Mouse (Mus musculus) intestine, postnatal 0 days (tissue): Measurements from ENCODE around the gene Hist2h2ac. TPM values are rescaled to one million over a fixed set of nuclear protein-coding genes. Genes with fewer than 3 reads are reported as not detected.
A peak's percentile ranks its signal among the peaks of the same experiment; 100 is the strongest.

Experiments used
- ATAC-seq: fragments of 200-750 bp; cut with Nextera tagmentation; 2 replicates; pipeline ENCODE4 v1.8.0; 2017; ENCODE audit warnings: mild to moderate bottlenecking, moderate TSS enrichment, moderate library complexity
- H3K27ac ChIP-seq: fragments of 300-500 bp; sonication (generic); 2 replicates; pipeline ENCODE4 v1.5.1; 2014; ENCODE audit warnings: mild to moderate bottlenecking, low read depth, low read length, moderate library complexity
- H3K27me3 ChIP-seq: fragments of 300-500 bp; sonication (generic); replicated peaks from 2 replicates; pipeline ENCODE4 v1.6.1; 2014; ENCODE audit warnings: low read length, mixed read lengths; ENCODE audit not compliant: control insufficient read depth, insufficient read depth
- H3K36me3 ChIP-seq: fragments of 300-500 bp; sonication (generic); 2 replicates; pipeline ENCODE4 v1.6.1; 2014; ENCODE audit warnings: mild to moderate bottlenecking, moderate library complexity; ENCODE audit not compliant: control insufficient read depth, insufficient read depth
- H3K4me1 ChIP-seq: fragments of 300-500 bp; sonication (generic); replicated peaks from 2 replicates; pipeline ENCODE4 v1.6.1; 2014; ENCODE audit warnings: antibody characterized with exemption, low read length, mixed read lengths; ENCODE audit not compliant: control insufficient read depth, insufficient read depth
- H3K4me2 ChIP-seq: fragments of 300-500 bp; sonication (generic); replicated peaks from 2 replicates; pipeline ENCODE4 v1.6.1; 2014; ENCODE audit warnings: low read depth, mild to moderate bottlenecking, moderate library complexity
- H3K4me3 ChIP-seq: fragments of 300-500 bp; sonication (generic); 2 replicates; pipeline ENCODE4 v1.5.1; 2014; ENCODE audit warnings: low read depth, low read length
- H3K9ac ChIP-seq: fragments of 300-500 bp; sonication (generic); 2 replicates; pipeline ENCODE4 v1.6.1; 2014; ENCODE audit warnings: mild to moderate bottlenecking, low read depth, low read length
- H3K9me3 ChIP-seq: fragments of 300-500 bp; sonication (generic); 2 replicates; pipeline ENCODE4 v1.6.1; 2016; ENCODE audit warnings: mixed run types; ENCODE audit not compliant: control insufficient read depth
- CTCF ChIP-seq: sonication (generic); IDR thresholded peaks from 2 replicates; pipeline ENCODE4 v1.5.1; 2016; ENCODE audit warnings: low read depth, mild to moderate bottlenecking, control low read depth, antibody characterized with exemption, moderate library complexity
- WGBS: fragments of 180-500 bp; shearing (Covaris S2); extraction: QIAGEN DNeasy Blood & Tissue Kit; methylation state at CpG from one replicate; pipeline ENCODE4 v1.1.7; 2014; 5-methylcytosine and 5-hydroxymethylcytosine counted together
- polyA plus RNA-seq: library from polyadenylated mRNA; unstranded; fragments of >200 nt; fragmentation: Nextera tagmentation; extraction: Ambion mirVana; gene quantifications from 2 replicates; pipeline ENCODE4 v1.2.1, GENCODE M21; 2015

Gene Hist2h2ac
- polyA plus RNA-seq, 1 experiment from 2014 or later, result 2.3 TPM

DNA sequence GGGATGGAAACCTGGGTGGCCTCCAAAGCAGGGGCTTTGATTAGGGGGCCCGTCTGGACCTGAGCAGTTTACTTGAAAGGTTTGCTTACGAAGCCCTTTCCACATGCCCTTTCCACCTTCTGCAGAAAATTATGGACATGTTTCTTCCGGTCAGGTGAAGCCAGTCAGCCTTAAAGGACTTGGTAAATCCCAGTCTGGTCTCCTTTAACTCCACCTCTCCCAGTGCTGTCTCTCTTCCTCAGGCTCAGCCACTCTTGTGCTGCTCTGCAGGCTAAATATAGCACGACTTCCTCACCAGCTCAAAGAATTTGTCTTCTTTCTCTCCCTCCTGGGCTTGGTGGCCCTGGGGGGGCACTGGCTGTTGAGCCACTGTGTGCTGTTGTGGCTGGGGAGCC lies 38.3 kb downstream of the Hist2h2ac start:
- Histone ChIP-seq H3K27ac (no peak overlapping the region), H3K4me1 (no peaks in the 10 kb centered on the region), H3K4me2 (0 out of 2 replicates have a peak overlapping the region, but pooled peaks have one; percentile 13), H3K9ac (no peak overlapping the region), H3K4me3 (no peak overlapping the region), H3K36me3 (peaks cover 7% of the 10 kb centered on the region; the same call in 1 of the 2 replicates), H3K27me3 (no peaks in the 10 kb centered on the region), H3K9me3 (no peaks in the 10 kb centered on the region)
- TF ChIP-seq CTCF, result no peak
- ATAC-seq, result no peak
- 36% methylated on average over 4 of the region's 4 CpGs for WGBS

DNA sequence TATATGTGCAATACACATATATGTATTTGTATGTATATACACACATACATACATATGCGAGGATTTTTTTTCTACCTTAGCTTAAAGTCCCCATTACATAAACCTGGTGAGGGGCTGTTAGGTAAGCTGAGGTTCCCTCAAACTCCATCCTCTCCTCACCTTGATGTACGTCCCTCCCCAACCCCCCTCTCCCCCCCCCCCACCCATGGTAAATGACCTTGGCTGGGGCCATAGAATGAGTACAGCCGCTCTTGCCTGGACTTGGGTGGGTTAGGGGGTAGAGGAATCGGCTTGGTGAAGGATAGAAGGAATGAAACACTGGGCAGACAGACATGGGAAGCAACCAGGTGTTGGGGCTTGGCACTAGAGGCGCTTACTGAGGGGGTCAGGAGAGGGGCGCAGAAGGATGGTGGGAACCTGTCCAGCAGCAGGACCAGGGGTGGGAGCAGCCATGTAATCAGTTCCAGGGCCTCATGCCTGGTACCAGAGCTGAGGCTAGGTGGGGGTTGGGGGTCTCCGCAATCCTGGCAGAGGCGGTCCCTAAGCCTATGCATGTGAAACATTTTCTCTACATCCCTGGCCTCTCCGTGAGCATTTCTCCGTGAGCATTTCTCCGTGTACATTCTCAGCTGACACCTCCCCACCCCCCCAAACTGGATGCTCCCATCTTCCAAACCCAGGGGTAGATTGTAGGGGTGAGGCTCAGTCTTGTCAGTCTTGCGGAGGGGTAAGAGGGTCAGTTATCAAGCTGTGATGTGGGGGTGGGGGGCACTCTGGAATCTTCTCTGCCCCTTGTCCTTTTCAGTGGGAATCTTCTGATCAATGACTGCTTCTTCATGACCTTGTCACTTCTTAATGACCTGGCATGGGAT lies 38.9 kb downstream of the Hist2h2ac start:
- H3K4me2 ChIP-seq, result peak overlapping the region; percentile 72
- H3K4me1 ChIP-seq, result no peaks in the 10 kb centered on the region
- WGBS, result 41% methylated on average over 12 of the region's 12 CpGs
- peaks cover 8% of the 10 kb centered on the region; the same call in 1 of the 2 replicates for H3K36me3 ChIP-seq
- TF ChIP-seq CTCF, result no peak
- no peak overlapping the region for H3K27ac ChIP-seq
- ATAC-seq, result no peak
- no peaks in the 10 kb centered on the region for H3K9me3 ChIP-seq
- peak overlapping the region; percentile 39 for H3K4me3 ChIP-seq
- no peaks in the 10 kb centered on the region for H3K27me3 ChIP-seq
- 0 out of 2 replicates have a peak overlapping the region, but pooled peaks have one; percentile 3 for H3K9ac ChIP-seq

DNA sequence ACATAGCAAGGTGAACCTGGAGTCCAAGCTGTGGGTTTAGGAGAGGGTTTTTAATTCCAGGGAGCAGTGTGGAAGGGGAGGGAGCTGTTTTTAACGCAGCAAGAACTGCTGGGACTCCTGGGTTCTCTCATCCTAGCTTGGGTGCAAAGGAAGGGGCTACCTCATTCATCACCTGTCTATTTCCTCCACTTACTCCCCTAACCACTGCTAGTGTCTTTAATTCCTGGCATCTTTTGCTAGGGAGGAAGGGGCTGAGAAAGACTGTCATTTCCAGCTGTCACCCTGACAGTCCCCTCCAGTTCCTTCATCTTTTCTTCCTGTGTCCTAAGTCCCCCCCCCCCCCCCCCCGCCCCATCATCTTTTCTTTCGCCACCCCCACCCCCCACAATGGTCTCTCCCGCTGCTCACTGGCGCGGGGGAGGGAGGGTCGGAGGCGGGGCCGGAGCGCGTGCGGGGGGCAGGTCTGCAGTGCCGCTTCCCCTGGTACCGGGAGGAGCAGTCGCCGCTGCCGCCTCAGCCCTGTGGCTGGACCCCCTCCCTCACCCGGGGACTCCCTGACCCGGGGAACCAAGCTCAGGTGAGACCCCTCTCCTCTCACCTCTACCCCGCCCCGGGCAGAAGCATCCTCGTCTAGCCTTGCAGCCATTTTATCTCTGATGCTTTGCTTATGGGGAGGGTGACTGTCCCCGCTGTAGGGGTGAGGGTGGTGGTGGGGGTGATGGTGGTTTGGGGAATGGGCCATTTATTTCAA lies 39.8 kb downstream of the Hist2h2ac start, which contains the start of gene Sv2a:
Gene Sv2a, plus strand, starts transcription at position 425 of the 751 bp plus-strand sequence.
- no peak within 1 kb of the TSS for H3K27ac ChIP-seq
- H3K4me1 ChIP-seq, result no peaks in the 10 kb centered on the region
- no peaks in the 10 kb centered on the region for H3K27me3 ChIP-seq
- H3K36me3 ChIP-seq, result peaks cover 16% of the 10 kb centered on the region; the same call in 1 of the 2 replicates
- no peak for TF ChIP-seq CTCF
- WGBS, result 1% methylated on average over 16 of the region's 23 CpGs
- peak within 1 kb of the TSS; percentile 39 for H3K4me3 ChIP-seq
- no peaks in the 10 kb centered on the region for H3K9me3 ChIP-seq
- ATAC-seq, result no peak
- H3K4me2 ChIP-seq, result peak within 1 kb of the TSS; percentile 72
- H3K9ac ChIP-seq, result 0 out of 2 replicates have a peak within 1 kb of the TSS, but pooled peaks have one; percentile 34

DNA sequence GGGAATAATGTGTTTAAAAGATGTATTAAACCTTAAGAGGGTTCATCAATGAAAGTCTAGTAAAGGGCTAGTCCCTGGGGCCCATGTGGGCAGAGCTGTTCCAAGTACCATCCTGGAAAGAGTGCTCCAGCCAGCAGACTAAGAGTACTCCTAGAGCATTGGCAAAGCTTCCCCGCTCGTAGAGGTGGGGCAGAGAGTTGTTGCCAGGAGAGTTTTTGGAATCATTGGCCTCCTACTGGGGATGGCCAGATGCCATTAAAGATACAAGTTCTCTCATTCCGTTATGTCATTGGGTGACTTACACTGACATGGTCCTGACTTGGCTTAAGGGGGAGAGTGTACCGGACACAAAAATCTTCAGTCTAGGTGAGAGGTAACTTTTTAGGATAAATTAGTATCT lies 41.1 kb downstream of the Hist2h2ac start:
- no peak for TF ChIP-seq CTCF
- Histone ChIP-seq H3K9ac (no peak overlapping the region), H3K4me2 (no peak overlapping the region), H3K36me3 (peaks cover 26% of the 10 kb centered on the region), H3K9me3 (no peaks in the 10 kb centered on the region), H3K27ac (no peak overlapping the region), H3K4me1 (no peaks in the 10 kb centered on the region), H3K27me3 (no peaks in the 10 kb centered on the region), H3K4me3 (no peak overlapping the region)
- ATAC-seq, result no peak
- 71% methylated on average over 4 of the region's 4 CpGs for WGBS

DNA sequence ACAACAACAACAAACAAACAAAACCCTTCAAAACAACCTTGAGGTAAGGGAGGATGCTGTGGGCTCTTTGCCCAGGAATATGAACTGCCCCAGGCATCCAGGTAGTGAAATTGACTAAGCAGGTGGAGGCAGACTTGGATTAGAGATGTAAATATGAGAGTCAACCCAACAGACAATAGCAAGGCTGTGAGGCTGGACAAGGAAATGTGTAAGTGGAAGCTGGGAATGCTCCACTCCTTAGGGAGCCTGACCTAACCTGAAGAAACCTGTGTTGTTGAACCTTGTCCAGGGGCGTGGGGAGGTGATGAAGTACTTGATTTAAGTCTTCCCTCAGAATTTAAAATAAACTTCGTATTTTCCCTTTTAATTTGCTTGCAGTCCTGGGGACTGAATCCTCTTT lies 41.8 kb downstream of the Hist2h2ac start:
- Histone ChIP-seq H3K4me1 (no peaks in the 10 kb centered on the region), H3K4me2 (no peak overlapping the region), H3K9me3 (no peaks in the 10 kb centered on the region), H3K9ac (no peak overlapping the region), H3K36me3 (peaks cover 30% of the 10 kb centered on the region), H3K27me3 (no peaks in the 10 kb centered on the region), H3K4me3 (no peak overlapping the region), H3K27ac (no peak overlapping the region)
- no peak for TF ChIP-seq CTCF
- 69% methylated on average over 2 of the region's 2 CpGs for WGBS
- ATAC-seq, result no peak

DNA sequence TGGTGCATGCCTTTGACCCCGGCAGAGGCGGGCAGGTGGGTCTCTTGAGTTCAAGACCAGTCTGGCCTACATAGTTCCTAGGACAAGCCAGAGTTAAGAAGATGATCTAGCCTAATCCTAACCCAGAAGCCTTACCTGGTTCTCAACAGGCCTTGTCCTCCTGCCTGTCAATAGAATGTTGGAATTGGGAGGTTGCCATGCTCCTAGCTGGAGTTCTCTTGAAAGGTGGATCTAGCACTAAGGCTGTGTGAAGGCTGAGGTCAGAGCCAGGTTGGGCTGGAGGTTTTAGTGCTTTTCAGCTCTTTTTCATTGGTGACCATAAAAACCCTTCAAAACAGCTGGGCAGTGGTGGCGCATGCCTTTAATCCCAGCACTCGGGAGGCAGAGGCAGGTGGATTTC lies 42.3 kb downstream of the Hist2h2ac start:
- Histone ChIP-seq H3K4me2 (no peak overlapping the region), H3K4me3 (no peak overlapping the region), H3K36me3 (peaks cover 31% of the 10 kb centered on the region), H3K4me1 (no peaks in the 10 kb centered on the region), H3K9me3 (no peaks in the 10 kb centered on the region), H3K27ac (no peak overlapping the region), H3K27me3 (no peaks in the 10 kb centered on the region), H3K9ac (no peak overlapping the region)
- no peak for ATAC-seq
- 89% methylated on average over 4 of the region's 4 CpGs for WGBS
- TF ChIP-seq CTCF, result no peak
